Mouse (Mus musculus) stomach, postnatal 0 days (tissue): Measurements from ENCODE around the gene Olfr1450. TPM values are rescaled to one million over a fixed set of nuclear protein-coding genes. Genes with fewer than 3 reads are reported as not detected.

Source experiments
- ATAC-seq: fragments of 200-750 bp; cut with Nextera tagmentation; 2 replicates; pipeline ENCODE4 v1.8.0; 2017; ENCODE audit not compliant: low FRiP score, low TSS enrichment
- DNase-seq: peaks from one replicate; pipeline ENCODE4 v3.0.0-alpha.2; 2016; ENCODE audit warnings: low spot score
- H3K27ac ChIP-seq: fragments of 300-500 bp; sonication (generic); replicated peaks from 2 replicates; pipeline ENCODE4 v1.5.1; 2014; ENCODE audit warnings: mild to moderate bottlenecking, control low read depth
- H3K27me3 ChIP-seq: fragments of 300-500 bp; sonication (generic); 2 replicates; pipeline ENCODE4 v1.6.1; 2014; ENCODE audit warnings: low read length; ENCODE audit not compliant: control insufficient read depth, insufficient read depth
- H3K36me3 ChIP-seq: fragments of 300-500 bp; sonication (generic); 2 replicates; pipeline ENCODE4 v1.6.1; 2014; ENCODE audit warnings: low read length, mixed read lengths; ENCODE audit not compliant: control insufficient read depth, insufficient read depth
- H3K4me1 ChIP-seq: fragments of 300-500 bp; sonication (generic); replicated peaks from 2 replicates; pipeline ENCODE4 v1.6.1; 2014; ENCODE audit warnings: antibody characterized with exemption; ENCODE audit not compliant: control insufficient read depth, insufficient read depth
- H3K4me2 ChIP-seq: fragments of 300-500 bp; sonication (generic); replicated peaks from 2 replicates; pipeline ENCODE4 v1.6.1; 2014; ENCODE audit warnings: low read depth, mild to moderate bottlenecking, control low read depth, moderate library complexity
- H3K4me3 ChIP-seq: fragments of 300-500 bp; sonication (generic); 2 replicates; pipeline ENCODE4 v1.5.1; 2014; ENCODE audit warnings: low read depth, low read length, control low read depth
- H3K9ac ChIP-seq: fragments of 300-500 bp; sonication (generic); 2 replicates; pipeline ENCODE4 v1.6.1; 2014; ENCODE audit warnings: mild to moderate bottlenecking, low read length, control low read depth, mixed read lengths
- H3K9me3 ChIP-seq: fragments of 300-500 bp; sonication (generic); 2 replicates; pipeline ENCODE4 v1.6.1; 2016; ENCODE audit warnings: low read length; ENCODE audit not compliant: control insufficient read depth
- CTCF ChIP-seq: IDR thresholded peaks from 2 replicates; pipeline ENCODE4 v1.5.1; 2016; ENCODE audit warnings: antibody characterized with exemption, low read depth, mild to moderate bottlenecking, moderate library complexity
- EP300 ChIP-seq: optimal IDR thresholded peaks from 2 replicates; pipeline ENCODE3; 2016; ENCODE audit warnings: antibody characterized with exemption
- WGBS: fragments of 180-500 bp; shearing (Covaris S2); extraction: QIAGEN DNeasy Blood & Tissue Kit; methylation state at CpG from one replicate; pipeline ENCODE4 v1.1.7; 2014; 5-methylcytosine and 5-hydroxymethylcytosine counted together
- polyA plus RNA-seq: library from polyadenylated mRNA; unstranded; fragments of >200 nt; fragmentation: Nextera tagmentation; extraction: Ambion mirVana; gene quantifications from 2 replicates; pipeline ENCODE4 v1.2.1, GENCODE M21; 2015

Gene Olfr1450
- polyA plus RNA-seq, 1 experiment from 2014 or later = not detected

- H3K27me3 ChIP-seq = no peaks in the 10 kb centered on the region
- H3K9me3 ChIP-seq = no peaks in the 10 kb centered on the region
- ATAC-seq = no peak
- H3K4me3 ChIP-seq = no peak within 1 kb of the TSS
- H3K9ac ChIP-seq = no peak within 1 kb of the TSS
- H3K27ac ChIP-seq = no peak within 1 kb of the TSS
- H3K36me3 ChIP-seq = no peaks in the 10 kb centered on the region
- TF ChIP-seq CTCF (no peak), EP300 (no peak)
- WGBS = 68% methylated on average over 2 of the region's 2 CpGs
- no peak for DNase-seq
- no peak within 1 kb of the TSS for H3K4me2 ChIP-seq
- H3K4me1 ChIP-seq = no peaks in the 10 kb centered on the region
Observed at GRCm38 (mm10) chr19:12994714-12995113, 44.7 kb downstream of the Olfr1450 start, which contains the start of gene Olfr1451. Gene Olfr1451, plus strand, starts transcription at chr19:12995014.

Other genes with a start within 250 kb of the Olfr1450 start
- gene Cntf, start 184.6 kb upstream of the Olfr1450 start, polyA plus RNA-seq = 0.55 and 0.61 TPM in 2 replicates
- gene Zfp91, start 154.1 kb upstream of the Olfr1450 start, polyA plus RNA-seq = 8.6 and 8.9 TPM in 2 replicates
- gene Lpxn, start 154.1 kb upstream of the Olfr1450 start, polyA plus RNA-seq = 1.5 and 1.7 TPM in 2 replicates
- gene Gm5244, start 103.6 kb upstream of the Olfr1450 start, polyA plus RNA-seq = not detected in 2 replicates
- gene Olfr1444, start 93.0 kb upstream of the Olfr1450 start, polyA plus RNA-seq = not detected in 2 replicates
- not detected in 2 replicates for gene Olfr1445, start 66.4 kb upstream of the Olfr1450 start, polyA plus RNA-seq
- not detected in 2 replicates for gene Olfr1446, start 56.7 kb upstream of the Olfr1450 start, polyA plus RNA-seq
- gene Olfr1447, start 46.5 kb upstream of the Olfr1450 start, polyA plus RNA-seq = not detected in 2 replicates
- not detected in 2 replicates for gene Olfr1448, start 25.8 kb upstream of the Olfr1450 start, polyA plus RNA-seq
- gene Olfr1449, start 19.4 kb upstream of the Olfr1450 start, polyA plus RNA-seq = not detected in 2 replicates
- gene Olfr1451, start 44.8 kb downstream of the Olfr1450 start, polyA plus RNA-seq = not detected in 2 replicates
- gene Olfr1453, start 78.1 kb downstream of the Olfr1450 start, polyA plus RNA-seq = not detected in 2 replicates
- not detected in 2 replicates for gene Olfr1454, start 110.4 kb downstream of the Olfr1450 start, polyA plus RNA-seq
- not detected in 2 replicates for gene Olfr1457, start 147.6 kb downstream of the Olfr1450 start, polyA plus RNA-seq
- gene Olfr1458, start 156.5 kb downstream of the Olfr1450 start, polyA plus RNA-seq = not detected in 2 replicates
- 0.02 TPM in 1 of 2 replicates, not detected in the other for gene Olfr1459, start 199.3 kb downstream of the Olfr1450 start, polyA plus RNA-seq
- gene Olfr1461, start 212.7 kb downstream of the Olfr1450 start, polyA plus RNA-seq = not detected in 2 replicates
- not detected in 2 replicates for gene Olfr1462, start 235.5 kb downstream of the Olfr1450 start, polyA plus RNA-seq